Mouse (Mus musculus) liver (tissue): Measurements from ENCODE around the gene Slc25a54.

Source experiments
- DNase-seq: peaks from one replicate; pipeline ENCODE4 v3.0.0-alpha.2; 2020; ENCODE audit warnings: mixed read lengths

The Slc25a54 gene

DNA sequence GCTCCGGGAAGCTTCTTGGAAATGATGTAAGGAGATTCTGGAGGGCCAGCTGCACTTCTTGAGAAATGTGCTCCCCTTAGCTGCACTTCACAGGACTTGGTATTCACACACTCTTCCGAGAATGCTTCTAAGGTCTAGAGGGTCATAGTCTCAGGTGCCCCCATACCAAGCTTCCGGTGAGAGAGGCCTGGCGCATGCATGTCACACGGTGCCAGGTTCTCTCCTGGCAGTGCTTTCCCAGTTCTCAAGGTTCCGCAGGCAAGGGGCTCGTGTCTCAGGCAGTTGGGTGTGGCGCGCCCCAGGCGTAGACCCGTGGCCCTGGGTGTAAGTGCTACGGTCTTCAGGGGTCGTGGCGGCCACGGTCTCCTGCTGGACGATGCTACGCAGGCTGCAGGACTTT, at the start of gene Slc25a54:
Slc25a54 (plus strand) TSS at position 301 of the 400 bp plus-strand sequence.
- no peak for DNase-seq

DNA sequence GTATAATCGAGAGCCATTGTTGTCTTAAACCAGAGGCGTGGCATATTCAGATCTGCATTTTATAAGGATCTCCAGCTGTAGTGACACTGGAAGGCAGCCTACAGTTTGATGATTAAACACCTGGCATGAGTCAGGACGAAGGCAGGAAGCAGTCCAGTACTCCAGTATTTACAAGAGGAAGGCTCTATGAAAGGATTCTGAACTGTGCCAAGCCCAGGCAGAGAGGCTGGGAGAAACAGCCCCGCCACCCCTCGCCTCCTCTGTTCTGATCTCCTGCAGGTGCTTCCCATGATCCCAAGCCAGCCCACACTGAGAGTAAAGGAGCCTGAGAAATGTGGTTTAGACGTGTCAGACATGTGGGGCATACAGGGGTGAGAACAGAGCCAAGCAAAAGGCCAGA, 49.5 kb upstream of the Slc25a54 start:
- DNase-seq: no peak

DNA sequence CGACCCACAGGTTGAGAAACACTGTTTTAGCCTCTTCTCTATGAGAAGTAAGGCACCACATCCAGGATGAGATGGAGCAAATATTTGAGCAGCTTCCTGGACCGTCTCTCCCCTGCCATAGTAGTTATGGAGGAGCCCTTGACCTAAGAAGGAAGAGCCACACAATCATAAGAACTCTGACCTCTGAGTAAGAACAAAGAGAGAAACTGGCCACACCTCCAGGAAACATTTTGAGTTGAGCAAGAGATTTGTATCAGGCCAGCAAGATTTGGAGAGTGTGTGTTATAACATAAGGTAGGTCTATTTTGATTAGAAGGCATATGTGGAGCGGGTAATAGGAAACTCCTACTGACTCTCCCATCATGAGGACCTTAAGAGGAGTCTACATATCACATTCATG, 48.6 kb upstream of the Slc25a54 start:
- no peak for DNase-seq

DNA sequence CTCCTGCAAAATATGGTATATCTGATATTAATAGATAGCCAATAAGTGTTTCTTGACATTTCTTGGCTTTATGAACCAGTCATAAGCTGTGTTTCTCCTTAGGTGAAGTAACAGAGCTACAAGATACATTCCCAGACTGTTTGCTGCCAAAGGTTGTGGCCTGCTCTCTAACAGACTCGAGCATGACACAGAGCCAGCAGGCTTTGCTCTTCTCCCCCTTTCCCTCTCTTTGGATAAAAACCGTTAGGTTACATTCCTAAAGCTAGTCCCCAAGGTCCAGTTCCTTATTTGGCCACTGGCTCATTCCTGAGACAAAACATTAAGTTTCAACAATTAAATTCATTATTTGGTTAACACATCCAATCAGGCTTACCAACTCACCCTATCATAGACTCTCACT, 48.0 kb upstream of the Slc25a54 start:
- DNase-seq: no peak

DNA sequence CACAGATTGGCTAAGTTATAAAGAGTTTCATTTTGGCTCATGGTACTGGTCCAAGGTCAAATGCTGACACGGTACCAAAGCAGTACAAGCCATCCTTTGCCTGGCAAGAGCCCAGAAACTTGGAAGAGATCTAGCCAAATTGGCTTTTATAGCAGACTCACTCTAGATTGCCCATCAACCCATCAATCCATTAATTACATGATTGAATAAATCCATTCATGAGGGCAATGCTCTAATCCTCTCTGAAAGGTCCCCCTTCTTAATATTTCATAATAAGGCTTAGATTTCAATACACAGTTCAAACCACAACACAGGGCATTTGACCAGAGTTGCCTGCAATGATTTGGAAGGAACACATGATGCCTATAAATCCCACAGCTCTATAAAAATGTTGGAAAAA, 45.9 kb upstream of the Slc25a54 start:
- no peak for DNase-seq

DNA sequence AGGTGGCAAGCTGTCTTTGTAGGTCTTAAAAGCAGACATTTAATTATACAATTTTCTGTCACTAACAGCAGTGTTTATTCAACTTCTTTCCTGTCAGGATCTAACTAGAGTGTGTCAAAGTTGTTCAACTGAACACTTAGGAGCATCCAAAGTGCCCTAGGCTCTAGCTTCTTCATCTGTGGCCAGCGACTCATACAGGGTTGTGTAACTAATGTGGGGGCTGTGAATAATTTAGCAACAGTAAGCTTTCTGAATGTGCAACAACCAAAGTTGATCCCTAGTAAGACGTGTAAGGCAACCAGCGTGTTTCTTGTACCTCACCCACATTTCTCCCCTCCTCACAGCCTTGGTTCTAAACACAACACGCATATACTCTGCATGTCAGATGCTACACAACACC, 39.4 kb upstream of the Slc25a54 start:
- no peak for DNase-seq

DNA sequence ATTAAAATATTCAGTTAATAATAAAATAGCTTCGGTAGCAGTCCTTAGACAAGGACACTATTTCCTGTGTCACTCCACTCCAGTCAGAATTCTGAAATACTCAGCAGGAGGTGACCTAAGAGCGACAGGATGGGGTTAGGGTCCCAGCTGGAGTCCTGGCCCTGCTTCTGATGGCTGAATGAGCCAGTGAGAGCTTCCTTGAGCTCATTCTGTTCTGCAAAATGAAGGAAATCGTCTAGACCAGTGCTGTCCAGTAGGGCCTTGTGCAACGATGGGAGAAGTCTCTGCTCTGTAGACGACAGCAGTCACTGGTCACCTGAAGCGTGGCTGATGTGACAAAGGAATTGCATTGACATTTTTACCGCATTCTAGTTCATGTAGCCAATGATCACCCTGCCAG, 36.9 kb upstream of the Slc25a54 start:
- no peak for DNase-seq

DNA sequence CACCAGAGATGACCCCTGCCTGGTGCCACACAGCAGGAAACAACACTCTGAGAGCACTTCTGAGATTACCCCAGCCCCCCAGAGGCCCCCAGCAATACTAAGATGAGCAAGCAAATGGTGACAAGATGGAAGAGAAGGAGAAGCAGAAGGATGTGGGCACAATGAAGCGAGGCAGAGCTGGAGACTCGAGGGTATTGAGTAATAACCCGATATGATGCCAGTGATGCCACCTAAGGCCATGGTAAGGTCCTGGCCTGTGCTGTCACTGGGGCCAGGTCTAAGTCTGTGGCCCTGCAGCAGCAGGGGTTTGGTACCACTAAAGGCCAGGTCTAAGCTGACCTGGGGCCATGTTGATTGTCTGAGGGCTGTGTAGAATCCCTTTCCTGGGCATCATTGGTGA, 33.8 kb upstream of the Slc25a54 start:
- no peak for DNase-seq

DNA sequence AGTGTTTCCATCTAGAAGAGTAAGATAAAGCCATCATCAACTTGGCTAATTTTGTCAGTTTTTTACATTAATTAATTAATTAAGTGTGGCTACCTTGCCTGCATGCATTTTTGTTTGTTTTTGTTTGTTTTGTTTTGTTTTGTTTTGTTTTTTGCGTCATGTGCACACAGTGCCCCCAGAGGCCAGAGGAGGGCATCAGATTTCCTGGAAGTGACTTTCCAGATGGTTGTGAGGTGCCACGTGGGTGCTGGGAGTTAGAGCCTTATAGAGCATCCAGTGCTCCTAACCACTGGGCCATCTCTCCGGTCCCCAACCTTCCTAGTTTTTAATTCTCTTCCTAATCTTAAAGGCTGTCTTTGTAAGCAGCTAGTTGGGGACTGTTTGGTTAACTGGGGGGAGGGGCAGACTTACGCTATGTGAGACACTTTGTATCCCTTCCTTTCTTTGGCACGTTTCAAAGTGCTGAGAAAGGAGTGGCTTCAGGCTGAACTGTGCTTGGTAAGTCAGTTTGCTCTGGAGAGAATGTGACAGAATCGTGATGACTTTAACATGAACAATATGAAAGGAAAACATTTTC, 32.5 kb upstream of the Slc25a54 start:
- no peak for DNase-seq

DNA sequence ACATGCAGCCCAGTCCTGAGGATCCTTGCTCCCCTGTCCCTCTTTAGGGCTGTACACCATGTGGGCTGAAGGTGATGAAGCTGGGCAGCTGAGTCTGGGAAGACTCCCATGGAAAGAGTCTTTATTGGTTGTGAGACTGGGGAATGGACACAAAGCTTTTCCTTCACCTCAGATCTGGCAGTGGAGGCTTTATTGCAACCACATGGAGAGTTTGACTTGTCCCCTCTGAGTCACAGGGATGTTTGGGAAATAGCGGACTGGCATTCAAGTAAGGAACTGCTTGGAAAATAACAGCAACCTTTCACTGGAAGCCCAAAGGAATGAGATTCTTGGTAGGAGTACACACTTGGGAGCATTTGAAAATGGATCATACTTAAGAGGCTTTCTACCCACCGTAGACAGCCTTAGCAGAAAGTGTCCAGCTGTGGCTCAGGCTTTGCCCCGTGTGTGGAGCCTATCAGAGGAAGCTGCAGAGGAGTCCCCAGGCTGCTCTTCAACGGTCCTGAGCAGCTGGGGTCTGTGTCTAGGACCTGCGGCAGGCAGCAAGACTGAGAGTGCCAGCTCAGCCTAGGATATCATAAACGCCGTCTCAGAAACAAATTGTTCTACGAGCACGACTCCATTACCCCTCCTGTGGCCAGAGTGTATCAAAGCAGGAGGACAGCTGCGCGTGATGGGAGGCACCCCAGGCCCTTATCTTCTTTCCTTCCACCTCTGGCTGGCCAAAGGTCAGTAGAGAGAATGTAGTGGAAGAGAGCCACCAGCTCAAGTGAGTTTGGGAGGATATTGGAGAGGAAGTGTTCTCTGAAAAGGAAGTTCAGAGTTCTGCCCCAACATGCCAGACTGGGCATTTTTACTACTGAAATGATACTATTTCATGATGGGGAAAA, 29.0 kb upstream of the Slc25a54 start:
- no peak for DNase-seq

DNA sequence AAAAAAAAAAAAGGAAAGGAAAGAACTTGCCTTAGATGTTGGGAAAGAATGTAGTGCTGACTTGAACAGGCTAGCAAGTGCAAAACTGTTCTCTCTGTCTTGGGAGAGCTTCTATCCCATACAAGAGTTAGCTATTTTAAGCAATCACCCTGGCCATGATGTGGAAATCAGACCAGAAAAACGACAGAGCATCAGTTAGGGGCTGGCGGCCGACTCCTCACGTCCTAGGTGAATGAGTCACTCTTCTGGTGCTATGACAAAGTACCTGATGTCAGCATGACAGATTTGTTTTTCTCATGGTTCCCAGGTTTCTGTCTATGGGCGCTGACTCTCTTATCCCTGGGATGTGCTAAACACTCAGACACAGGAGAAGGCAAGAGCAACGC, 28.3 kb upstream of the Slc25a54 start:
- DNase-seq: no peak

DNA sequence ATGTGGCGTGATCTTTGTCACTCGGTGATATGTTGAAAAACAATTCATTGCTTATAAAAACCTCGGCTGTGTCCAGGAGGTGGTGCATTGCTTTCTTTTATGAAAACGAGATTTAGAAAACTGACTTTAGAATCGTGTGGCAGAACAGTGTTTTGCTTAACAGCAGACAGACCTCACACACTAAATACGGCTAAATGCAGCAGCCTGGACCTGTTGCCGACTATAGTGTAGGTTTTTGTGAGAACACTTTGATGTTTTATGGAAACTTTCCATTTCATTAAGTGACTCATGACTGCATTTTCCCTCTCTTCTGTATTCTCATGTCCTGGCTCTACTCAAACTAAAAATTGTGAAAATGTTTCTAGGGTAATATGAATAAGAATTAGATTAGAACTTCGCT, 20.4 kb upstream of the Slc25a54 start:
- no peak for DNase-seq

DNA sequence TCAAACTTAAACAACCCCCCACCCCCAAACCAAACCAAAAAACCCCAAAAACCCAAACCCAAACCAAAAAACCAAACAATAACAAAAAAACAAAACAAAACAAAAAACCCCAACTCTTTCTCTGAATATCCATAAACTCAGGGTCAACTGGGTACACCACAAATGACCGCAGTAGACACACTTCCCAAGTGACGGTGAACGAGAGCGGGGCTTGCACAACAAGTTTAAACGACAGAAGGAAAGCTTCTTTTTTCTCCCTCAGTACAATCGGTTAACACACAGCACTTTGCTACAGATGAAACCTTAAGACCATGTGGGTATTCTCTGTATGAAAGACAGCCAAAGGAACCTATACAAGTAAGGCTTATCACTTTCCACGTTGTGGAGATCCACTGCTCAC, 17.9 kb upstream of the Slc25a54 start:
- DNase-seq: no peak

DNA sequence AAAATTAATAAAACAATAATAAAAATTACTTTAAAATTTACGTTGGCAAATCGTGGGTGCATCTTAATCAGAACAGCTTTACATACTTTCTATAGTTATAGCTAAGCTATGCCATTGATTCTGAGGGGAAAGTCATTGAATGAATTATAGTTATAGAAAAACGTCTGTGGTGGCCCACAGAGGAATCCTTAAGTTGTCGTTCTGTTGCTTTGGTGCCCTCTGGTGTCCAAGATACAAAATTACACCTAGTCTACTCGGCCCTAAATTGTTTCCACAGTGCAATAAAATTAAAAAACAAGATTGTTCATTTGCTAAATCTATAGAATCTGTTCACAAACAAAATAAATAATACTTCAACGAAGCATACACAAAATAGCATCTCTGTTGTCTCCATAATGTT, 17.3 kb upstream of the Slc25a54 start:
- no peak for DNase-seq

DNA sequence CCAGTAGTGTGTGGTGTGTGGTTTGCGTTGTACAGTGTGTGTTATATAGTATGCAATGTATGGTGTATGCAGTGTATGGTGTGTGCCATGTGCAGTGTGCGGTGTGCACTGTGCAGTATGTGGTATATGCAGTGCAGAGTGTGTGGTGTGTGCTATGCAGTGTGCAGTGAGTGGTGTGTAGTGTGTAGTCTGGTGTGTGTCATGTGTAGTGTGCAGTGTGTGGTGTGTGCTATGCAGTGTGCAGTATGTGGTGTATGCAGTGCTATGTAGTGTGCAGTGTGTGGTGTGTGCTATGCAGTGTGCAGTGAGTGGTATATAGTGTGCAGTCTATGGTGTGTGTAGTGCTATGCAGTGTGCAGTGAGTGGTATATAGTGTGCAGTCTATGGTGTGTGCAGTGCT, 4.1 kb downstream of the Slc25a54 start:
- no peak for DNase-seq

DNA sequence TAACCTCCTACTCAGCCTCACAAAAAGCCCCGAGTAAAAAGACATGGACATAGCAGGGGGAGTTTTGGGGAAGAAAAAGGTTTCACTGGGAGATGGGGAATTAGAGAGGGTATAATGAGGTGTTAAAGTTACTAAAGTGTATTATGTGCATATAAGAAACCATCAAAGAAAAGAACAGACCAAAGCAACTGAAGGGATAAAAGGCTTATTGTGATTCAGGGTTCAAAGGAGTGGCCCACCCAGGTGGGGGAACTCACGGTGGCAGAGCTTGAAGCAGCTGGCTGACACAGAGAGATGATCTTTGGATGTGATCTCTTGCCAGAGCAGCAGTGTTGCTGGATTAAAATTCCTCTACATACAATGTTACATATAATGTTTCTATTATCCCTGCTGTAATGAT, 8.2 kb downstream of the Slc25a54 start:
- no peak for DNase-seq

DNA sequence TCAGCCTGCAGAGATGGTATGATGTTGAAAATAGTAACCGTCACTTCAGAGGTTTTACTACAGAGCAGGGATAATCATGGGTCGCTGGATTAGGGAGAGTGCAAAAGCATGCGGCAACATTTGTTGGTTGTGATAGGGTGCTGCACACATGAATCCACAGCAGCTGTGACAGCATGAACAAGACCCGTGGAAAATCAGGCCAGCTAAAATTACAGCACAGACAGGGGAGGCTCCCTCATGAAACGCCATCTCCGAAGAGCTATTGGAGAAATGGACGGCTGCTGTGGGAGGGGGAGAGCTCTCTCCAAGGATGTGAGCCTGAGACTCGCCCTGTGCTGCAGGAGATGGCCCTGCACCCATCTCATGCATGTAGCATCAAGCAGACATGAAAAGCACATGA, 24.4 kb downstream of the Slc25a54 start:
- no peak for DNase-seq

DNA sequence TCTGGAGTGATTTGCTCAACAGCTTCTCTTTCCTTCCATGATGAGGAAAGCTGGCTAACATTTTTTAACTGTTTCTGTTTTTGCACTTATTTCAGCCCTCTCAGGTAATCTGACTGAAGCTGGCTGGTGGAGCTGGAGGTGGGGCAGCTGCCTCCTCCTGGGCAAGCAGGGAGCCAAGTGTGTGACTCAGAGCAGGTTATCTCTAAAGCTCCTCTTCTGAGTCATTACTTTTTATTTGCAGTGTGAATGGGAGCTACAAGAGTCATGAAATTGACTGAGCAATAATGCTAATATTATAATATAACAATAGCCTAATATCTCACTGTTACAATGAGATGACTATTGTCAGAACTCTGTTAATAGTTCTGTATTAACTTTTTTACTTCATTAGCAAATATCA, 36.9 kb downstream of the Slc25a54 start:
- no peak for DNase-seq

DNA sequence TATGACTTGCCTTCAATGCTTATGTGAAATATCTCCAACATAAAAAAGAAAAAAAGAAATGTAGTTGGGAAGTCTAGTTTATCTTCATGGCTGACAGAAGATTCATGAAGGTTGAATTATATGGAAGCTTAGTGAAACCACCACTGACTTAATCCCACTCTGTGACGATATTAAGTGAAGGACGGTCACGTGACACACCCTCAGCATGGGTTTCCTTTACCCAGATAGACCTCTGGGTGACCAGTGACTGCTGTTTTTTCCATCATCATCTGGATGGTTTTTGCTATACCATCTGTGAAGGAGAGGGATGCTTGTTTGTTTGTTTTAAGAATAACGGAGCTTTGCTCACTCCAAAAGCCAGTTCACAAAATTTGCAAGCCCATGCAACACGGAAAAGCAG, 39.3 kb downstream of the Slc25a54 start:
- no peak for DNase-seq

DNA sequence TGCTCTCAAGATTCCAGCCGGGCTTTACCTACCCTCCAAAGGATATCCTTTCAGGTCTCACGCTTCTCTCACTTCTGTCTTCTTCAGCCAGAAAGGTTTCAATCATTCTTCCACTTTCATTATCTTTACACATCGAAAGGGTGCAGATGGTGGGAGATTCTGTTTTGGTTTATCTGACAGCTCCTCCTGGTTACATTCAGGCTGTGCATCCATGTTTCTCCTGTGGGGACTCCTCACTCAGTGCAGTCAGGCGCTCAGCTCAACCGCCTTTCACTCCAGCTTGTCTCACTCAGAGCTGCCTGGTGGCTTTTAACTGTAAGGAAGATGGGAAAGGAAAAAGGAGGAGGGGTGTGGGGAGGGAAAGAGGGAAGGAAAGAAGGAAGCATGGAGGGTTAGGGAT, 39.7 kb downstream of the Slc25a54 start:
- DNase-seq: no peak

DNA sequence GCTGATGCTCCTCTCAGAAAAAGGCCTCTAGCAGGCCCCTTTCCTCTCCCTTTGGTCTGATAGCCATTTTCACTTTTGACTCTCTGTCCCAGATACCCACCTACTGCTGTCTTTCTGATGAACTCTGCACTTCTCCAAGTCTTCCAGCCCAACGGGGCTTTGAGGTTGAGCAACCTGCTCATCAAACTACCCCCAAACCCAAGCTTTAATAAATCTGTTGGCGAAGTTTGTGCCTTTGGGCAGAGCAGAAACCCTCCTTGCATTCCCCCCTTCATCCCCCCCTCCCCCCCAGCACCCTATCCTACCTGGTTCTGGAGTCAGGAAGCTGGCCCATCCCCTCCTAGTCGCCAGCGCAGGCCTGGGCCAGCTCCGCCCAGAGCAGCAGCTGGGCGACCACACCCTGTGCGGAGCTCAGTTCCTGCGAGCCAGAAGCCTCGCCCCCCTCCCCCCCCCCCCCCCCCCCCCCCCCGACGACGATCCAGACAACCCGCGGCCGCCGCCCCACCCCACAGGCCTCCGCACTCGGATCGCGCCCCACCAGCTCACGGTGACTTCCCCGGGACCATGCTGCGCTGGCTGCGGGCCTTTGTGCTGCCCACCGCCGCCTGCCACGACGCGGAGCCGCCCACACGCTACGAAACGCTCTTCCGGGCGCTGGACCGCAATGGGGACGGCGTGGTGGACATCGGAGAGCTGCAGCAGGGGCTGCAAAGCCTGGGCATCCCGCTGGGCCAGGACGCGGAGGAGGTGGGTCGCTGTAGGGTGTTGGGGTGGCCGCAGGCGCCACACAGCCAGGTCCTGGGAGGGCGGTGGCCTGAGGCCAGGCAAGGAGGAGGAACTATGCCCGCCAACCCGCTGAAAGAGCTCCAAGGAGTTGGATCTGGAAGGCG, 42.6 kb downstream of the Slc25a54 start, which contains the start of gene Slc25a24:
Slc25a24 (plus strand) TSS at position 509 of the 890 bp plus-strand sequence.
- peak; percentile 75 for DNase-seq

DNA sequence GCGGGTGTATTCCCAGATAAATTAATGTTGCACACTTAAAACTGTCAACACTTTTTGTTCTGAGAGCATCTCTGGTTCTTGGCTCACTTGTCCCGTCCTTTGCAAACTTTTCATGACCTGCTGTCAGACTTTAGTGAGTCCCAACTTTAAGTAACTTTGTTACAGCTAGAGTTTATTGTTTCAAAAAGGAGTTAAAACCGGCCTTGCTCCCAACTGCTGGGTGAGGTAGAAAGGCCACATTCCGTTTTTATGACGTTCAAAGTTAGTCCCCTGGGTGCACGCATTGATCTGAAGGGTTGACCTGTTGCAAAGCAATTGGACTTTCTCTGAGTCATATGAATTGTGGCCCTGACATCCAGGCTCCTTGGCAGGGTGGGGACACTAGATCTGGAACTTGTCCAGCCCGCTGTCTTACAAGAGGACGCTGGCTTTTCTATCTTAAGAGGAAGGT, 43.3 kb downstream of the Slc25a54 start:
- no peak for DNase-seq

DNA sequence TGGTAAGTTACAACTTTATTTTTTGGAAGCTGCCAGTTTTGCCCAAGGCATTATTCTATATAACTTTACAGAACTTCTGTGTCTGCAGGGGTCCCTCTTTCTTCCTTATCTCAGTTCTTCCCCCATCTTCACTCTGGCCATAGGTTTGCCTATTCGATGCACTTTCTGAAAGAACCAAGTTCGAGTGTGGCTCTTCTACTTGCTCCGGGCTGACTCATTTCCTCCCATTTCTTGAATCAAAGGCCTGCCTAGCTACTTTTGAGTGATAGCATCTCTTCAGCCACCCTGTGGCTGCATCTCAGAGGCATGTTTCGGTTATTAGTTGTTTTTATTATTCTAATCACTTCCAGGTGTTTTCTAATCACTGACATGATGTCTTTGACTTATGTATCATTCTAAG, 43.8 kb downstream of the Slc25a54 start:
- no peak for DNase-seq

DNA sequence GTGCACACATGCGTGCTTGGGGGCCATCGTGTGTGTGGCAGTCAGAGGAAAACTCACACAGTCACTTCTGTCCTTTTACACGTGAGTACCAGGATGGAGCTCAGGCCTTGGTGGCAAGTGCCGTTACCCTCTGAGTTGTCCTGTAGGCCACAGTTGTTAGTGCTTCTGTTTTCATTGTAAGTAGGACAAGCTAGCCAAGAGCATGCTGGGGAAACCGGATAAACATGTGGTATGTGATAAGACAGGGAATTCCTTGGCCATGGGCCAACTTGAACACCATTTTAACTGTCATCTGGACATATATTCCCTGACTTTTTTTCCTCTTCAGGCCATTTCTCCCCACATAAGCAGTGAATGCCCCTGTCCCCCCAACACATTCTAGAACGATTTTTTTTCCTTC, 45.3 kb downstream of the Slc25a54 start:
- DNase-seq: peak; percentile 18
